8 mouse cellular contexts compared by ENCODE assay signal in the genomic region with DNA sequence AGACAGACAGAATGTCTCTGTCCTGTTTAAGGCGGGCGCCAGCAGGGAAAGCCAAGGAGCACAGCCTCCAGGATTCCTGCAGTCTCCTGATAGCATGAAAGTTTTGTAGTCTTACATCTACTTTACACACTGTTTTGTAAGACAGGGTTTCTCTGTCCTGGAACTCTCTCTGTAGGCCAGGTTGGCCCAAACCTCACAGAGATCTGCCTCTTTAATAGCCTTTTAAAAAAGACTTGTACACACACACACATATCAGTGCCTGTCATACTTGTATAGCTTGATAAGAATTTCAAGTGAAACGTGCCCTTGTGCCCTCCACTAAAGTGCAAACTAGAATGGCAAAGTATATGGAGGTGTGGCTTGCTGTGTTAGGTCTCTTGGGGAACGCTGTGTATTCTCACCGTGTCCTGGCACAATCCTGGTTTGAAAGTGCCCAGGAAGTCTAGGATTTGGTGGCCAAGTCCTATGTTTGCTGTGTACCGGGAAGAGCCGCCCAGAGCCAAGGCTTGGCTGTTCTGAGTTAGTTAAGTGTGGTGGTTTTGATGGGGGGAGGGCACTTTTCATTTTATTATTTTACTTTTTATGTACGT. TPM values are rescaled to one million over a fixed set of nuclear protein-coding genes. Genes with fewer than 3 reads are reported as not detected.
DNase-seq lines count a peak whose midpoint lies in the region; ATAC-seq and TF ChIP-seq lines count a peak whose summit lies in the region.

No protein-coding gene starts in this region.

- peak overlapping the region; percentile 100 for H3K4me2 ChIP-seq in kidney, postnatal 0 days (ENCODE audit: low read length)
- peak overlapping the region; percentile 95 for H3K4me2 ChIP-seq in embryonic facial prominence, embryonic 15.5 days (replicated peaks)
- peak overlapping the region; percentile 99 for H3K4me2 ChIP-seq in limb, embryonic 13.5 days (replicated peaks)
- peak overlapping the region; percentile 100 for H3K4me2 ChIP-seq in neural tube, embryonic 12.5 days (replicated peaks)

- peaks cover 29% of the 10 kb centered on the region for H3K4me1 ChIP-seq in kidney, postnatal 0 days (replicated peaks; ENCODE audit: insufficient read depth, low read length)
- H3K4me1 ChIP-seq in embryonic facial prominence, embryonic 15.5 days, result peaks cover 42% of the 10 kb centered on the region
- H3K4me1 ChIP-seq in limb, embryonic 13.5 days, result peaks cover 39% of the 10 kb centered on the region
- H3K4me1 ChIP-seq in neural tube, embryonic 12.5 days, result peaks cover 40% of the 10 kb centered on the region

- intact Hi-C loops in gastrocnemius, postnatal 36 days (cut with DNase I), result no loop called here

- H3K27me3 ChIP-seq in kidney, postnatal 0 days (ENCODE audit: insufficient read depth, low read length), result no peaks in the 10 kb centered on the region
- no peaks in the 10 kb centered on the region for H3K27me3 ChIP-seq in embryonic facial prominence, embryonic 15.5 days
- peaks cover 4% of the 10 kb centered on the region for H3K27me3 ChIP-seq in limb, embryonic 13.5 days
- H3K27me3 ChIP-seq in neural tube, embryonic 12.5 days (replicated peaks), result peaks cover 45% of the 10 kb centered on the region

- ATAC-seq in kidney, postnatal 0 days (replicated peaks; ENCODE audit: low FRiP score, low read depth), result no peak
- no peak for ATAC-seq in embryonic facial prominence, embryonic 15.5 days (ENCODE audit: insufficient number of reproducible peaks, low FRiP score, low TSS enrichment, low read depth)
- no peak for ATAC-seq in limb, embryonic 13.5 days (ENCODE audit: low FRiP score, low read depth)
- ATAC-seq in neural tube, embryonic 12.5 days (ENCODE audit: low FRiP score, low read depth), result no peak

- H3K27ac ChIP-seq in kidney, postnatal 0 days, result peak overlapping the region; percentile 2; the same call in 1 of the 2 replicates
- peak overlapping the region; percentile 96; the same call in 1 of the 2 replicates for H3K27ac ChIP-seq in embryonic facial prominence, embryonic 15.5 days (replicated peaks)
- no peak overlapping the region for H3K27ac ChIP-seq in limb, embryonic 13.5 days
- no peak overlapping the region for H3K27ac ChIP-seq in neural tube, embryonic 12.5 days

- H3K4me3 ChIP-seq in kidney, postnatal 0 days (replicated peaks; ENCODE audit: low read depth, low read length), result peak overlapping the region; percentile 67; the same call in 1 of the 2 replicates
- peak overlapping the region; percentile 77 for H3K4me3 ChIP-seq in embryonic facial prominence, embryonic 15.5 days (replicated peaks)
- peak overlapping the region; percentile 84 for H3K4me3 ChIP-seq in limb, embryonic 13.5 days
- H3K4me3 ChIP-seq in neural tube, embryonic 12.5 days, result peak overlapping the region; percentile 72; the same call in 1 of the 2 replicates

- peaks cover 27% of the 10 kb centered on the region for H3K36me3 ChIP-seq in kidney, postnatal 0 days (ENCODE audit: insufficient read depth, low read length)
- peaks cover 42% of the 10 kb centered on the region for H3K36me3 ChIP-seq in embryonic facial prominence, embryonic 15.5 days
- H3K36me3 ChIP-seq in limb, embryonic 13.5 days, result peaks cover 42% of the 10 kb centered on the region
- H3K36me3 ChIP-seq in neural tube, embryonic 12.5 days, result peaks cover 11% of the 10 kb centered on the region; the same call in 1 of the 2 replicates

- peak overlapping the region; percentile 64; the same call in 1 of the 2 replicates for H3K9ac ChIP-seq in kidney, postnatal 0 days (ENCODE audit: low read depth, low read length)
- peak overlapping the region; percentile 49; the same call in 1 of the 2 replicates for H3K9ac ChIP-seq in embryonic facial prominence, embryonic 15.5 days
- peak overlapping the region; percentile 83 for H3K9ac ChIP-seq in limb, embryonic 13.5 days
- H3K9ac ChIP-seq in neural tube, embryonic 12.5 days, result peak overlapping the region; percentile 29; the same call in 1 of the 2 replicates

- H3K9me3 ChIP-seq in kidney, postnatal 0 days (replicated peaks; ENCODE audit: low read length), result no peaks in the 10 kb centered on the region
- no peaks in the 10 kb centered on the region for H3K9me3 ChIP-seq in embryonic facial prominence, embryonic 15.5 days (replicated peaks)
- no peaks in the 10 kb centered on the region for H3K9me3 ChIP-seq in limb, embryonic 13.5 days
- no peaks in the 10 kb centered on the region for H3K9me3 ChIP-seq in neural tube, embryonic 12.5 days

- TF ChIP-seq CTCF in kidney, postnatal 0 days (IDR thresholded peaks at IDR 0.05; ENCODE audit: low read depth), result no peak

- 75% methylated on average over 8 of the region's 8 CpGs for WGBS in kidney, postnatal 0 days
- WGBS in embryonic facial prominence, embryonic 15.5 days, result 65% methylated on average over 8 of the region's 8 CpGs
- 74% methylated on average over 8 of the region's 8 CpGs for WGBS in limb, embryonic 13.5 days
- 81% methylated on average over 8 of the region's 8 CpGs for WGBS in neural tube, embryonic 12.5 days

- no peak for DNase-seq in kidney, postnatal 0 days (ENCODE audit: low spot score)
- DNase-seq in kidney, postnatal 25 days, result no peak
- no peak for DNase-seq in gastrocnemius, postnatal 36 days
- DNase-seq in cerebellum, postnatal 14 days, result no peak
- no peak for DNase-seq in urinary bladder, postnatal 25 days (ENCODE audit: low spot score)

RNA-seq across cellular contexts. Expression of gene Klhl21, which starts 2.7 kb away (rescaled TPM):
- 10.7 and 11.2 TPM in 2 replicates for polyA plus RNA-seq in kidney, postnatal 0 days (2015; fragmentation: Nextera tagmentation; extraction: Ambion mirVana)
- 18.8 TPM in 2 replicates for polyA plus RNA-seq in embryonic facial prominence, embryonic 15.5 days (2015; fragmentation: Nextera tagmentation; extraction: Ambion mirVana)
- polyA plus RNA-seq in limb, embryonic 13.5 days (2015; fragmentation: Nextera tagmentation; extraction: Ambion mirVana), result 14.3 and 14.7 TPM in 2 replicates
- polyA plus RNA-seq in neural tube, embryonic 12.5 days (2016; fragmentation: Nextera tagmentation; extraction: Ambion mirVana), result 7.2 and 7.6 TPM in 2 replicates
- total RNA-seq in gastrocnemius, postnatal 36 days (2021), result 10 to 100 TPM; 77.1 to 91.5 TPM

RNA-seq across cellular contexts. Expression of gene Phf13, which starts 15.2 kb away (rescaled TPM):
- polyA plus RNA-seq in kidney, postnatal 0 days (2015; fragmentation: Nextera tagmentation; extraction: Ambion mirVana), result 23.6 and 23.7 TPM in 2 replicates
- 34.6 and 35.1 TPM in 2 replicates for polyA plus RNA-seq in embryonic facial prominence, embryonic 15.5 days (2015; fragmentation: Nextera tagmentation; extraction: Ambion mirVana)
- 39.2 and 40.8 TPM in 2 replicates for polyA plus RNA-seq in limb, embryonic 13.5 days (2015; fragmentation: Nextera tagmentation; extraction: Ambion mirVana)
- polyA plus RNA-seq in neural tube, embryonic 12.5 days (2016; fragmentation: Nextera tagmentation; extraction: Ambion mirVana), result 30.5 and 31.3 TPM in 2 replicates
- total RNA-seq in gastrocnemius, postnatal 36 days (2021), result 1 to 10 TPM; 3.6 to 4.0 TPM

RNA-seq across cellular contexts. Expression of gene Zbtb48, which starts 16.2 kb away (rescaled TPM):
- 14.4 and 16.3 TPM in 2 replicates for polyA plus RNA-seq in kidney, postnatal 0 days (2015; fragmentation: Nextera tagmentation; extraction: Ambion mirVana)
- polyA plus RNA-seq in embryonic facial prominence, embryonic 15.5 days (2015; fragmentation: Nextera tagmentation; extraction: Ambion mirVana), result 20.6 TPM in 2 replicates
- polyA plus RNA-seq in limb, embryonic 13.5 days (2015; fragmentation: Nextera tagmentation; extraction: Ambion mirVana), result 20.7 and 21.4 TPM in 2 replicates
- 17.8 and 20.4 TPM in 2 replicates for polyA plus RNA-seq in neural tube, embryonic 12.5 days (2016; fragmentation: Nextera tagmentation; extraction: Ambion mirVana)
- total RNA-seq in gastrocnemius, postnatal 36 days (2021), result 1 to 10 TPM; 2.5 to 2.8 TPM

RNA-seq across cellular contexts. Expression of gene Thap3, which starts 22.5 kb away (rescaled TPM):
- 34.5 and 35.1 TPM in 2 replicates for polyA plus RNA-seq in kidney, postnatal 0 days (2015; fragmentation: Nextera tagmentation; extraction: Ambion mirVana)
- 53.8 and 60.4 TPM in 2 replicates for polyA plus RNA-seq in embryonic facial prominence, embryonic 15.5 days (2015; fragmentation: Nextera tagmentation; extraction: Ambion mirVana)
- polyA plus RNA-seq in limb, embryonic 13.5 days (2015; fragmentation: Nextera tagmentation; extraction: Ambion mirVana), result 51.0 and 56.4 TPM in 2 replicates
- polyA plus RNA-seq in neural tube, embryonic 12.5 days (2016; fragmentation: Nextera tagmentation; extraction: Ambion mirVana), result 32.2 and 36.2 TPM in 2 replicates
- total RNA-seq in gastrocnemius, postnatal 36 days (2021), result 10 to 100 TPM; 28.8 to 35.8 TPM

RNA-seq across cellular contexts. Expression of gene Tas1r1, which starts 27.1 kb away (rescaled TPM):
- 0.39 and 0.45 TPM in 2 replicates for polyA plus RNA-seq in kidney, postnatal 0 days (2015; fragmentation: Nextera tagmentation; extraction: Ambion mirVana)
- 1.2 TPM in 2 replicates for polyA plus RNA-seq in embryonic facial prominence, embryonic 15.5 days (2015; fragmentation: Nextera tagmentation; extraction: Ambion mirVana)
- polyA plus RNA-seq in limb, embryonic 13.5 days (2015; fragmentation: Nextera tagmentation; extraction: Ambion mirVana), result 1.3 TPM in 2 replicates
- 1.2 and 1.4 TPM in 2 replicates for polyA plus RNA-seq in neural tube, embryonic 12.5 days (2016; fragmentation: Nextera tagmentation; extraction: Ambion mirVana)
- total RNA-seq in gastrocnemius, postnatal 36 days (2021), result 1 to 10 TPM in 1 of 2 experiments, under 1 TPM in 1; 0.43 to 1.1 TPM

Comparison
In these comparisons a context has a peak if more than half of its experiments do, and no peak if none do; other contexts are left out.
1. H3K27ac ChIP-seq: peak in kidney, postnatal 0 days (single experiment) and embryonic facial prominence, embryonic 15.5 days (single experiment); none in limb, embryonic 13.5 days (single experiment) and neural tube, embryonic 12.5 days (single experiment).
2. H3K9ac ChIP-seq: peak in every context shown above with its lines; median percentile 83 in limb, embryonic 13.5 days; 64 in kidney, postnatal 0 days; 49 in embryonic facial prominence, embryonic 15.5 days; 29 in neural tube, embryonic 12.5 days.
3. Peak in every context shown above with its lines, with median percentiles within 50 percentile points of each other: H3K4me2 ChIP-seq and H3K4me3 ChIP-seq.